Mouse (Mus musculus): ENCODE measurements around the gene B3gnt6.

DNA sequence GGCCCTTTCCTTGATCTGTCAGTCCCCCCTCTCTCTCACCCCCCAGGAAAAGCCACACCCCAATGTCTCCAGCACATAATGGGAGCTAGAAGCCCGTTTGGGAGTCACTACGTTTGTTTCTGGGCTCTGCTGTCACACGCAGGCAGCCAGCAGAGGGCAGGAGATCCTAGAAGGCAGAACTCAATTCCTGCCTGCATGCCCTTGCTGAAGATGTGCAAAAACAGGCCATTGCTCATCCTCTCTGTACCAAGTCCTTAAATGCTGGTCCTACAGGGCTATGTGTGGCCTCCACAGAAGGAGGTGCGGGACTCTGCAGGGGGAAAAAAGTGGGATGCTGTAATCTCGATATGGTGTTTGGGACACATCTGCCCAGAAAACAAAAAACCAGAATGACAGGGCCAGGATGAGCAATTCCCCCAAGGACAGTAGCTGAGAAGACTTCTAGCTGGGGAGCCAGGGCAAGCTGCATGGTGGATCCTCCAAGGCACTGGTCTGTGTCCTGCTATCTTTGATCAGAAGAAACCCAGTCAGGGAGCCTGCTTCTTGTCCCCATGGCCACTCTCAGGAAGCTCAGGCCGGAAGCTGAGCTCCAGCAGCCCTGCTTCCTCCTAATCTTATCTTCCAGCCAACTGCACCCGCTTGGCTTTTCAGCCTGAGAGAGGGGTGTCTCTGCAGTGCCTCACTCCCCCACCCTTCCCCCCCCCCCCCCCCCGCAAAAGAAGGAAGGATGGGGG, 43.6 kb downstream of the B3gnt6 start:
- TF ChIP-seq CTCF (IDR thresholded peaks at IDR 0.05; ENCODE audit: extremely low read depth, insufficient read length, insufficient replicate concordance, low read depth, low read length) (peak; percentile 80), POLR2A (IDR thresholded peaks at IDR 0.05; ENCODE audit: low read depth, low read length) (no peak)
